Mouse (Mus musculus) E14TG2a.4 (cell line): Measurements from ENCODE around the gene Col11a2.

Experiments used
- H3K27me3 ChIP-seq: 2 replicates; pipeline ENCODE4 v1.6.1; 2014; ENCODE audit warnings: low read length, control low read depth; ENCODE audit not compliant: insufficient read depth
- H3K36me3 ChIP-seq: 2 replicates; pipeline ENCODE4 v1.6.1; 2014; ENCODE audit warnings: low read length, control low read depth; ENCODE audit not compliant: insufficient read depth
- H3K4me1 ChIP-seq: replicated peaks from 2 replicates; pipeline ENCODE4 v1.6.1; 2014; ENCODE audit warnings: low read depth, low read length, control low read depth
- H3K4me3 ChIP-seq: replicated peaks from 2 replicates; pipeline ENCODE4 v1.5.1; 2014; ENCODE audit warnings: mild to moderate bottlenecking, low read length
- H3K9me3 ChIP-seq: 2 replicates; pipeline ENCODE4 v1.6.1; 2014; ENCODE audit warnings: low read length, control low read depth
- CTCF ChIP-seq: conservative IDR thresholded peaks from 2 replicates; pipeline ENCODE4 v1.5.1; 2014; ENCODE audit warnings: low read length
- NANOG ChIP-seq: IDR thresholded peaks from 2 replicates; pipeline ENCODE4 v1.6.1; 2014; ENCODE audit warnings: borderline replicate concordance, low read length, mixed read lengths
- POU5F1 ChIP-seq: IDR thresholded peaks from 2 replicates; pipeline ENCODE4 v1.6.1; 2014; ENCODE audit warnings: low read length, borderline replicate concordance

Col11a2 gene

GRCm38 (mm10) chr17:34024861-34025755 is 14.1 kb upstream of the Col11a2 start:
- TF ChIP-seq NANOG (no peak), POU5F1 (no peak), CTCF (no peak)
- Histone ChIP-seq H3K4me3 (peak overlapping the region; percentile 95), H3K4me1 (peaks cover 74% of the 10 kb centered on the region), H3K27me3 (peaks cover 17% of the 10 kb centered on the region), H3K9me3 (peaks cover 17% of the 10 kb centered on the region), H3K36me3 (peaks cover 44% of the 10 kb centered on the region)

- H3K27me3 ChIP-seq, result peaks cover 17% of the 10 kb centered on the region
- TF ChIP-seq NANOG (no peak), POU5F1 (no peak), CTCF (no peak)
- H3K4me3 ChIP-seq, result peak overlapping the region; percentile 95
- H3K4me1 ChIP-seq, result peaks cover 80% of the 10 kb centered on the region
- peaks cover 44% of the 10 kb centered on the region for H3K36me3 ChIP-seq
- peaks cover 11% of the 10 kb centered on the region for H3K9me3 ChIP-seq
Observed at GRCm38 (mm10) chr17:34025756-34026151, 13.5 kb upstream of the Col11a2 start.

- H3K4me1 ChIP-seq, result peaks cover 83% of the 10 kb centered on the region
- H3K27me3 ChIP-seq, result peaks cover 17% of the 10 kb centered on the region
- H3K4me3 ChIP-seq, result peak overlapping the region; percentile 95
- H3K36me3 ChIP-seq, result peaks cover 41% of the 10 kb centered on the region
- peaks cover 6% of the 10 kb centered on the region for H3K9me3 ChIP-seq
- no peak for TF ChIP-seq CTCF
- TF ChIP-seq NANOG, result no peak
- TF ChIP-seq POU5F1, result no peak
Observed at GRCm38 (mm10) chr17:34026221-34026620, 13.0 kb upstream of the Col11a2 start.

- peaks cover 35% of the 10 kb centered on the region for H3K36me3 ChIP-seq
- no peaks in the 10 kb centered on the region for H3K9me3 ChIP-seq
- H3K4me1 ChIP-seq, result peaks cover 75% of the 10 kb centered on the region
- H3K27me3 ChIP-seq, result peaks cover 17% of the 10 kb centered on the region
- no peak for TF ChIP-seq NANOG
- TF ChIP-seq POU5F1, result no peak
- TF ChIP-seq CTCF, result no peak
- peak overlapping the region; percentile 92 for H3K4me3 ChIP-seq
Observed at GRCm38 (mm10) chr17:34026917-34027655, 12.2 kb upstream of the Col11a2 start.

- Histone ChIP-seq H3K4me3 (peak within 1 kb of the TSS; percentile 92), H3K36me3 (peaks cover 34% of the 10 kb centered on the region), H3K4me1 (peaks cover 73% of the 10 kb centered on the region), H3K9me3 (no peaks in the 10 kb centered on the region), H3K27me3 (peaks cover 17% of the 10 kb centered on the region)
- TF ChIP-seq CTCF, result no peak
- no peak for TF ChIP-seq NANOG
- no peak for TF ChIP-seq POU5F1
Observed at GRCm38 (mm10) chr17:34027656-34028223, 11.5 kb upstream of the Col11a2 start, which contains the start of gene H2-Ke6. TSS of gene H2-Ke6 (minus strand) at chr17:34028060.

- Histone ChIP-seq H3K9me3 (no peaks in the 10 kb centered on the region), H3K4me3 (peak overlapping the region; percentile 92; the same call in 1 of the 2 replicates), H3K4me1 (peaks cover 73% of the 10 kb centered on the region), H3K36me3 (peaks cover 37% of the 10 kb centered on the region), H3K27me3 (peaks cover 17% of the 10 kb centered on the region)
- TF ChIP-seq NANOG, result no peak
- no peak for TF ChIP-seq CTCF
Observed at GRCm38 (mm10) chr17:34028501-34029149, 10.6 kb upstream of the Col11a2 start.

GRCm38 (mm10) chr17:34029150-34029889 is 9.9 kb upstream of the Col11a2 start:
- peak overlapping the region; percentile 99 for H3K4me3 ChIP-seq
- H3K9me3 ChIP-seq, result no peaks in the 10 kb centered on the region
- H3K36me3 ChIP-seq, result peaks cover 43% of the 10 kb centered on the region
- TF ChIP-seq CTCF (no peak), NANOG (no peak)
- peaks cover 75% of the 10 kb centered on the region for H3K4me1 ChIP-seq
- peaks cover 17% of the 10 kb centered on the region for H3K27me3 ChIP-seq

- no peak for TF ChIP-seq POU5F1
- TF ChIP-seq NANOG, result no peak
- TF ChIP-seq CTCF, result no peak
- H3K27me3 ChIP-seq, result peaks cover 17% of the 10 kb centered on the region
Observed at GRCm38 (mm10) chr17:34029890-34030595, 9.2 kb upstream of the Col11a2 start.

More at GRCm38 (mm10) chr17:34029890-34030595, 9.2 kb upstream of the Col11a2 start:
- H3K36me3 ChIP-seq, result peaks cover 51% of the 10 kb centered on the region
- H3K4me1 ChIP-seq, result peaks cover 76% of the 10 kb centered on the region
- peak overlapping the region; percentile 99 for H3K4me3 ChIP-seq
- H3K9me3 ChIP-seq, result no peaks in the 10 kb centered on the region
